Mouse (Mus musculus): ENCODE data around the gene Rom1. TPM values are rescaled to one million over a fixed set of nuclear protein-coding genes. Genes with fewer than 3 reads are reported as not detected.

Rom1 gene
- polyA plus RNA-seq, 1 experiment from 2014 or later = 2.4 TPM

DNA sequence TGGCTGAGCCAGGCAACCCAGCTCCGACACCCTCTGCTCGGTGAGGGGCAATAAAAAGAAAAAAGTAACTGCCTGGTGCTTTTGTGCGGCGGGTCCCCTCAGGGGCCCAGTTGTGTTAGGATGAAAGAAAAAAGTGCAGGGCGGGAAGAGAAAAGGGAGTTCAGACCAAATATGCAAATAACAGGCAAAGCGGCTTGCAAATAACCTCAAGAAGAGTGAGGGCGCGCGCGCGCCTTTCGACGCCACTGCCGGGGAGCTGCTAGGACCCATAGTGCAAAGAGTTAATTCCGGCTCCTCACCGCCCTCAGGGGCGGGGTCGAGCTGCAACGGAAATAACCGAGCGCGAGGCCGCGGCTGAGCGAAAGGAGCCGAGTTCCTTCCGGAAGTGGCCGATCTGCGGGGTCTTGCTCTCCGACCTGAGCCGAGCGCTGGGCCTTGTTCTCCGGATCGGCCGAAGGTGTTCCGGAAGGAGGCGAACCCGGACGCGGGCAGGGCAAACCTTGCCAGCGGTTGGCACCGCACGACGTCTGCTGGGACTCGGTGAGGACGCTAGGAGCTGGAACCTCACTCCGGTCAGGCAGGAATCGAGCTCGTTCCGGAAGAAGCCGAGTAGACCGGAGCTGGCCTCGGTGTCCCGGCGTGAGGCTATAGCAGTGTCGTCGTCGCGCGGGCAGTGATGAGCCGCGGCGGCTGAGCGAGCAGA is 12.5 kb upstream of the Rom1 start, which contains the start of gene Mta2:
Gene Mta2 (plus strand): TSS at position 361 of the 703 bp plus-strand sequence.
- Histone ChIP-seq H3K36me3 (peaks cover 35% of the 10 kb centered on the region), H3K27ac (peak within 1 kb of the TSS; percentile 98), H3K4me1 (replicated peaks) (peaks cover 38% of the 10 kb centered on the region), H3K4me2 (replicated peaks) (peak within 1 kb of the TSS; percentile 72), H3K4me3 (replicated peaks) (peak within 1 kb of the TSS; percentile 98), H3K27me3 (no peaks in the 10 kb centered on the region), H3K9ac (replicated peaks) (peak within 1 kb of the TSS; percentile 99), H3K9me3 (no peaks in the 10 kb centered on the region)
- under 1% methylated on average over 64 of the region's 64 CpGs for WGBS
- ATAC-seq = peak; percentile 95

- ATAC-seq = peak; percentile 53
- H3K36me3 ChIP-seq = peaks cover 30% of the 10 kb centered on the region
- peak overlapping the region; percentile 98 for H3K27ac ChIP-seq
- peak overlapping the region; percentile 99 for H3K9ac ChIP-seq (replicated peaks)
- WGBS = 38% methylated on average over 10 of the region's 10 CpGs
- H3K4me3 ChIP-seq (replicated peaks) = peak overlapping the region; percentile 98
- no peaks in the 10 kb centered on the region for H3K27me3 ChIP-seq
- peaks cover 38% of the 10 kb centered on the region for H3K4me1 ChIP-seq (replicated peaks)
- peak overlapping the region; percentile 72 for H3K4me2 ChIP-seq (replicated peaks)
- no peaks in the 10 kb centered on the region for H3K9me3 ChIP-seq
Measured at GRCm38 (mm10) chr19:8941136-8941514, 12.0 kb upstream of the Rom1 start.

- H3K9me3 ChIP-seq = no peaks in the 10 kb centered on the region
- peaks cover 38% of the 10 kb centered on the region for H3K4me1 ChIP-seq (replicated peaks)
- WGBS = 83% methylated on average over 15 of the region's 15 CpGs
- peak overlapping the region; percentile 98; the same call in 1 of the 2 replicates for H3K4me3 ChIP-seq (replicated peaks)
- H3K4me2 ChIP-seq (replicated peaks) = peak overlapping the region; percentile 72
- peak overlapping the region; percentile 99 for H3K9ac ChIP-seq (replicated peaks)
- no peak overlapping the region for H3K27ac ChIP-seq
- H3K36me3 ChIP-seq = peaks cover 25% of the 10 kb centered on the region
- ATAC-seq = no peak
- no peaks in the 10 kb centered on the region for H3K27me3 ChIP-seq
Measured at GRCm38 (mm10) chr19:8940526-8941133, 11.5 kb upstream of the Rom1 start.

GRCm38 (mm10) chr19:8936736-8937135 is 7.6 kb upstream of the Rom1 start:
- H3K36me3 ChIP-seq = peaks cover 12% of the 10 kb centered on the region; the same call in 1 of the 2 replicates
- no peak overlapping the region for H3K27ac ChIP-seq
- H3K4me2 ChIP-seq (replicated peaks) = no peak overlapping the region
- H3K9ac ChIP-seq (replicated peaks) = no peak overlapping the region
- H3K4me3 ChIP-seq (replicated peaks) = no peak overlapping the region
- WGBS = 87% methylated on average over 2 of the region's 2 CpGs
- H3K27me3 ChIP-seq = no peaks in the 10 kb centered on the region
- H3K9me3 ChIP-seq = no peaks in the 10 kb centered on the region
- ATAC-seq = no peak
- peaks cover 12% of the 10 kb centered on the region for H3K4me1 ChIP-seq (replicated peaks)

DNA sequence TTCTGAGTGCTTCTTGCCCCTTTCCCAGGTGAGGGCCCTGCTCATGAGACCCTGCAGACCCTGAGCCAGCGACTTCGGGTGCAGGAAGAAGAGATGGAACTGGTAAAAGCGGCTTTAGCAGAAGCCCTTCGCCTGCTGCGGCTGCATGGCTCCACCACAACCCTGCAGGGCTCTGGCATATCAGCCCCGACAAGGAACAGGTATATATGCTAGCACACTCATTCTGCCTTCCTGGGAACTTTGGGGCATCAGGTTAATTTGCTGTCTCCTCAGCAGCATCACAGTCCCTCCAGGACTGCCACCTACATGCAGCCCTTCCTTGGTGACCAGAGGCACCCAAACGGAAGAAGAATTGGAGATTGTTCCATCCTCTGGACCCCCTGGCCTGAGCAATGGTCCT is 1.6 kb upstream of the Rom1 start:
- no peak for ATAC-seq
- Histone ChIP-seq H3K27ac (no peak overlapping the region), H3K9me3 (no peaks in the 10 kb centered on the region), H3K36me3 (peaks cover 24% of the 10 kb centered on the region), H3K9ac (replicated peaks) (0 out of 2 replicates have a peak overlapping the region, but pooled peaks have one; percentile 76), H3K4me3 (replicated peaks) (no peak overlapping the region), H3K27me3 (peaks cover 14% of the 10 kb centered on the region; the same call in 1 of the 2 replicates), H3K4me1 (replicated peaks) (peaks cover 21% of the 10 kb centered on the region), H3K4me2 (replicated peaks) (peak overlapping the region; percentile 78)
- 86% methylated on average over 7 of the region's 7 CpGs for WGBS

GRCm38 (mm10) chr19:8930117-8930516 is 961 bp upstream of the Rom1 start:
- Histone ChIP-seq H3K4me3 (replicated peaks) (peak overlapping the region; percentile 57), H3K4me1 (replicated peaks) (peaks cover 21% of the 10 kb centered on the region), H3K9ac (replicated peaks) (peak overlapping the region; percentile 76), H3K9me3 (no peaks in the 10 kb centered on the region), H3K4me2 (replicated peaks) (peak overlapping the region; percentile 78), H3K27me3 (peaks cover 14% of the 10 kb centered on the region; the same call in 1 of the 2 replicates), H3K27ac (no peak overlapping the region), H3K36me3 (peaks cover 30% of the 10 kb centered on the region)
- WGBS = 13% methylated on average over 11 of the region's 11 CpGs
- ATAC-seq = no peak

- H3K9me3 ChIP-seq = no peaks in the 10 kb centered on the region
- peaks cover 21% of the 10 kb centered on the region for H3K4me1 ChIP-seq (replicated peaks)
- 19% methylated on average over 16 of the region's 16 CpGs for WGBS
- no peak overlapping the region; the same call in 1 of the 2 replicates for H3K27ac ChIP-seq
- peaks cover 25% of the 10 kb centered on the region for H3K36me3 ChIP-seq
- peak overlapping the region; percentile 78 for H3K4me2 ChIP-seq (replicated peaks)
- H3K27me3 ChIP-seq = peaks cover 14% of the 10 kb centered on the region; the same call in 1 of the 2 replicates
- H3K4me3 ChIP-seq (replicated peaks) = peak overlapping the region; percentile 57
- peak overlapping the region; percentile 76 for H3K9ac ChIP-seq (replicated peaks)
- peak; percentile 64 for ATAC-seq
Measured at GRCm38 (mm10) chr19:8928689-8929223, 400 bp downstream of the Rom1 start.

GRCm38 (mm10) chr19:8927891-8928525 is 1.1 kb downstream of the Rom1 start:
- no peaks in the 10 kb centered on the region for H3K9me3 ChIP-seq
- H3K4me1 ChIP-seq (replicated peaks) = peaks cover 21% of the 10 kb centered on the region
- H3K4me2 ChIP-seq (replicated peaks) = no peak overlapping the region
- H3K36me3 ChIP-seq = peaks cover 25% of the 10 kb centered on the region
- no peak for ATAC-seq
- no peak overlapping the region for H3K9ac ChIP-seq (replicated peaks)
- peaks cover 14% of the 10 kb centered on the region; the same call in 1 of the 2 replicates for H3K27me3 ChIP-seq
- no peak overlapping the region for H3K4me3 ChIP-seq (replicated peaks)
- WGBS = 88% methylated on average over 12 of the region's 12 CpGs
- H3K27ac ChIP-seq = no peak overlapping the region; the same call in 1 of the 2 replicates

GRCm38 (mm10) chr19:8926766-8927165 is 2.4 kb downstream of the Rom1 start:
- Histone ChIP-seq H3K9me3 (no peaks in the 10 kb centered on the region), H3K9ac (replicated peaks) (no peak overlapping the region), H3K27ac (no peak overlapping the region), H3K4me1 (replicated peaks) (peaks cover 23% of the 10 kb centered on the region), H3K4me2 (replicated peaks) (no peak overlapping the region), H3K27me3 (peaks cover 14% of the 10 kb centered on the region; the same call in 1 of the 2 replicates), H3K36me3 (peaks cover 25% of the 10 kb centered on the region), H3K4me3 (replicated peaks) (no peak overlapping the region)
- no peak for ATAC-seq
- 72% methylated on average over 2 of the region's 2 CpGs for WGBS

DNA sequence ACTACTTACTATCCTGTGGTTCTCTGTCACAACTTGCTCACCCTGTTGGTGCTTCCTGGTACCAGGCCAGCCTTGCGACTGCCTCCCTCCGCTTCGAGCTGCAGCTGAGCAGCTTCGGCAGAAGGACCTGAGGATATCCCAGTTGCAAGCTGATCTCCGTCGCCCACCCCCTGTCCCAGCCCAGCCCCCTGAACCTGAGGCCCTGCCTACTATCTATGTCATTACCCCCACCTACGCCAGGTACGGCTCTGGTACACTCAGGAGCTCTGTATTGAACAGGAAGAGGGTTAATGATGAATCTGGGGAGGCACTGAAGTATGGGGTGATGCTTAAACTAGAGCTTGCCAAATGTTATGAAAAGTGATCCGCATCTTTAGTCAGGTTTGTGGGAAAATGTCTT is 7.4 kb downstream of the Rom1 start:
- Histone ChIP-seq H3K36me3 (peaks cover 19% of the 10 kb centered on the region), H3K27me3 (no peaks in the 10 kb centered on the region), H3K4me2 (replicated peaks) (peak overlapping the region; percentile 87; the same call in 1 of the 2 replicates), H3K9me3 (no peaks in the 10 kb centered on the region), H3K9ac (replicated peaks) (0 out of 2 replicates have a peak overlapping the region, but pooled peaks have one; percentile 28), H3K4me1 (replicated peaks) (peaks cover 11% of the 10 kb centered on the region), H3K27ac (no peak overlapping the region), H3K4me3 (replicated peaks) (peak overlapping the region; percentile 91; the same call in 1 of the 2 replicates)
- ATAC-seq = no peak
- 86% methylated on average over 9 of the region's 9 CpGs for WGBS

- no peak for ATAC-seq
Measured at GRCm38 (mm10) chr19:8920836-8921291, 8.3 kb downstream of the Rom1 start.

More at GRCm38 (mm10) chr19:8920836-8921291, 8.3 kb downstream of the Rom1 start:
- peak overlapping the region; percentile 86 for H3K9ac ChIP-seq (replicated peaks)
- H3K4me3 ChIP-seq (replicated peaks) = peak overlapping the region; percentile 91
- H3K4me2 ChIP-seq (replicated peaks) = peak overlapping the region; percentile 87
- H3K27ac ChIP-seq = peak overlapping the region; percentile 89
- WGBS = 3% methylated on average over 6 of the region's 6 CpGs
- peaks cover 11% of the 10 kb centered on the region for H3K4me1 ChIP-seq (replicated peaks)
- no peaks in the 10 kb centered on the region for H3K9me3 ChIP-seq
- no peaks in the 10 kb centered on the region for H3K27me3 ChIP-seq
- H3K36me3 ChIP-seq = peaks cover 19% of the 10 kb centered on the region

Data from midbrain, embryonic 13.5 days (tissue).